Comparison of ENCODE assay signal across 29 mouse cellular contexts in the genomic region with DNA sequence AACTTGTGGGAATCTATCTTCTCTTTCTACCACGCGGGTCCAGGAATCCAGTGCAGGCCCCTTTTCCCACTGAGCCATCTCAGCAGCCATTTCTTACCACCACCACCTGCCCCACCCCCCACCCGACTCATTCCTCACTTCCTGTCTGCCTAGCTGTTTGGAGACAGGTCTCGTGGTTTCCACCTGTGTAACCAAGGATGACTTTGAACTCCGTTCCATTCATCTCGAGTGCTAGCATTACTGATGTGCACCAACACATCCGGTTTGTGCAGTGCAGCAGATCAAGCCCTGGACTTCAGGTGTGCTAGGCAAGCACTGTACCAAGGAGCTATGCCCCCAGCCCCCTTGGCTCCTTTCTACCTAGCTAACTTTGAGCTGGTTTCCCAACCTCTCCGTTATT. TPM values are rescaled to one million over a fixed set of nuclear protein-coding genes. Genes with fewer than 3 reads are reported as not detected.
DNase-seq lines count a peak whose midpoint lies in the region; ATAC-seq lines count a peak whose summit lies in the region.
"Had no signal": no experiment of that assay in that cellular context is flagged by ENCODE, and none has a peak within 500 bp of the region (broad histone marks: within the 10 kb centered on the region; RNA-seq: fewer than 3 reads in every experiment).

No protein-coding gene starts in this region.

- ATAC-seq in megakaryocyte, adult 5-6 weeks (ENCODE audit: poor library complexity, severe bottlenecking): 0 out of 2 replicates have a peak, but pooled peaks have one; percentile 23
- no peak for ATAC-seq in midbrain, embryonic 11.5 days (ENCODE audit: low FRiP score)
- ATAC-seq: hindbrain, embryonic 16.5 days; intestine, postnatal 0 days had no signal

- no peak overlapping the region for H3K9ac ChIP-seq in midbrain, embryonic 11.5 days (ENCODE audit: low read length)
- H3K9ac ChIP-seq: embryonic facial prominence, embryonic 13.5 days; forebrain, embryonic 12.5 days; kidney, embryonic 15.5 days; limb, embryonic 15.5 days; liver, embryonic 15.5 days; lung, embryonic 15.5 days; midbrain, embryonic 12.5 days; neural tube, embryonic 12.5 days had no signal

- peak; percentile 54 for DNase-seq in A20 (ENCODE audit: low read depth, low spot score)
- DNase-seq in CD8-positive naive resting alpha-beta T cell, adult 2 months (ENCODE audit: low read depth in 2 of 2, low spot score in 2 of 2): peak; percentile 43 to 51
- DNase-seq in thymus, postnatal 0 days (ENCODE audit: low spot score): peak; percentile 87
- DNase-seq in kidney, postnatal 4 days: no peak
- DNase-seq in adrenal gland, postnatal 10 days: no peak
- no peak for DNase-seq in ovary, postnatal 10 days (ENCODE audit: low spot score)
- DNase-seq in midbrain, embryonic 11.5 days (ENCODE audit: low spot score, missing footprints): no peak
- DNase-seq: adrenal gland, adult 2 months; cerebellum, adult 11-12 months; cerebellum, postnatal 36 days; embryo, embryonic 11 days; gastrocnemius, adult 2 months; kidney, postnatal 36 days; left cerebral cortex, postnatal 4 days had no signal

- no peaks in the 10 kb centered on the region for H3K27me3 ChIP-seq in midbrain, embryonic 11.5 days (ENCODE audit: control insufficient read depth, insufficient read depth, low read length)
- H3K27me3 ChIP-seq: embryonic facial prominence, embryonic 13.5 days; lung, embryonic 15.5 days had no signal

- no peak overlapping the region for H3K4me2 ChIP-seq in midbrain, embryonic 11.5 days
- H3K4me2 ChIP-seq: embryonic facial prominence, embryonic 13.5 days; forebrain, embryonic 12.5 days; heart, embryonic 11.5 days; kidney, embryonic 15.5 days; limb, embryonic 15.5 days; liver, embryonic 15.5 days; lung, embryonic 15.5 days; midbrain, embryonic 12.5 days; neural tube, embryonic 12.5 days had no signal

- no peaks in the 10 kb centered on the region for H3K36me3 ChIP-seq in midbrain, embryonic 11.5 days (ENCODE audit: control insufficient read depth, insufficient read depth, low read length)
- H3K36me3 ChIP-seq: embryonic facial prominence, embryonic 13.5 days; forebrain, embryonic 12.5 days; hindbrain, embryonic 10.5 days; kidney, embryonic 15.5 days; limb, embryonic 15.5 days; liver, embryonic 15.5 days; lung, embryonic 15.5 days; midbrain, embryonic 12.5 days; neural tube, embryonic 12.5 days had no signal

- no peak overlapping the region for H3K27ac ChIP-seq in midbrain, embryonic 11.5 days (ENCODE audit: low read depth, low read length)
- H3K27ac ChIP-seq: embryonic facial prominence, embryonic 13.5 days; forebrain, embryonic 12.5 days; gastrocnemius, adult 2 months; hindbrain, embryonic 10.5 days; kidney, embryonic 15.5 days; limb, embryonic 15.5 days; liver, embryonic 15.5 days; lung, embryonic 15.5 days; macrophage; midbrain, embryonic 12.5 days; neural tube, embryonic 12.5 days had no signal

- 86% methylated on average over 8 of the region's 8 CpGs for WGBS in midbrain, embryonic 11.5 days

- H3K4me3 ChIP-seq in midbrain, embryonic 11.5 days (ENCODE audit: low read depth, low read length): no peak overlapping the region
- H3K4me3 ChIP-seq: embryonic facial prominence, embryonic 13.5 days; erythroblast, embryonic 14.5 days; forebrain, embryonic 12.5 days; gastrocnemius, adult 2 months; hindbrain, embryonic 10.5 days; kidney, embryonic 15.5 days; limb, embryonic 15.5 days; liver, embryonic 15.5 days; lung, embryonic 15.5 days; midbrain, embryonic 12.5 days; neural tube, embryonic 12.5 days had no signal

- no peaks in the 10 kb centered on the region for H3K9me3 ChIP-seq in midbrain, embryonic 11.5 days (ENCODE audit: control insufficient read depth, low read length)
- H3K9me3 ChIP-seq: embryonic facial prominence, embryonic 13.5 days; forebrain, embryonic 12.5 days; hindbrain, embryonic 10.5 days; kidney, embryonic 15.5 days; limb, embryonic 15.5 days; liver, embryonic 15.5 days; lung, embryonic 15.5 days; midbrain, embryonic 12.5 days had no signal

- no peaks in the 10 kb centered on the region for H3K4me1 ChIP-seq in midbrain, embryonic 11.5 days (ENCODE audit: control insufficient read depth, insufficient read depth, low read length)
- H3K4me1 ChIP-seq: embryonic facial prominence, embryonic 13.5 days; forebrain, embryonic 12.5 days; kidney, embryonic 15.5 days; limb, embryonic 15.5 days; liver, embryonic 15.5 days; lung, embryonic 15.5 days; midbrain, embryonic 12.5 days; neural tube, embryonic 12.5 days had no signal

RNA-seq across cellular contexts. Expression of a gene that starts 6.8 kb away (rescaled TPM):
- total RNA-seq in megakaryocyte, adult 5-6 weeks (2015): 75.1 and 80.4 TPM in 2 replicates
- total RNA-seq in megakaryocyte, adult 5-6 weeks (2017): 25.6 and 58.0 TPM in 2 replicates
- polyA plus RNA-seq in thymus, postnatal 0 days (2015; fragmentation: Nextera tagmentation; extraction: Ambion mirVana): 2.2 and 3.4 TPM in 2 replicates
- total RNA-seq in adrenal gland, postnatal 10 days (2021): 1 to 10 TPM; 2.1 to 2.2 TPM
- polyA plus RNA-seq in midbrain, embryonic 11.5 days (2014; fragmentation: Nextera tagmentation; extraction: Ambion mirVana): 0.28 and 0.48 TPM in 2 replicates

RNA-seq across cellular contexts. Expression of a gene that starts 14.6 kb away (rescaled TPM):
- 26.5 and 26.7 TPM in 2 replicates for total RNA-seq in megakaryocyte, adult 5-6 weeks (2015)
- 24.0 and 24.2 TPM in 2 replicates for total RNA-seq in megakaryocyte, adult 5-6 weeks (2017)
- polyA plus RNA-seq in thymus, postnatal 0 days (2015; fragmentation: Nextera tagmentation; extraction: Ambion mirVana): 49.7 and 54.4 TPM in 2 replicates
- 10 to 100 TPM; 12.9 to 17.3 TPM for total RNA-seq in adrenal gland, postnatal 10 days (2021)
- 13.6 and 14.8 TPM in 2 replicates for polyA plus RNA-seq in midbrain, embryonic 11.5 days (2014; fragmentation: Nextera tagmentation; extraction: Ambion mirVana)

RNA-seq across cellular contexts. Expression of a gene that starts 16.4 kb away (rescaled TPM):
- total RNA-seq in megakaryocyte, adult 5-6 weeks (2015): 0.52 and 0.78 TPM in 2 replicates
- total RNA-seq in megakaryocyte, adult 5-6 weeks (2017): 0.69 and 0.92 TPM in 2 replicates
- polyA plus RNA-seq in thymus, postnatal 0 days (2015; fragmentation: Nextera tagmentation; extraction: Ambion mirVana): 0.16 and 0.19 TPM in 2 replicates
- 10 to 100 TPM; 11.2 to 44.9 TPM for total RNA-seq in adrenal gland, postnatal 10 days (2021)
- polyA plus RNA-seq in midbrain, embryonic 11.5 days (2014; fragmentation: Nextera tagmentation; extraction: Ambion mirVana): 0.30 and 0.55 TPM in 2 replicates
- polyA plus RNA-seq: adrenal gland, adult 2 months had no signal

RNA-seq across cellular contexts. Expression of a gene that starts 28.6 kb away (rescaled TPM):
- 0.80 and 0.91 TPM in 2 replicates for total RNA-seq in megakaryocyte, adult 5-6 weeks (2015)
- total RNA-seq in megakaryocyte, adult 5-6 weeks (2017): 0.29 and 0.81 TPM in 2 replicates
- polyA plus RNA-seq in thymus, postnatal 0 days (2015; fragmentation: Nextera tagmentation; extraction: Ambion mirVana): 0.17 and 0.20 TPM in 2 replicates
- 1 to 10 TPM in 1 of 2 experiments, under 1 TPM in 1; 0.69 to 1.3 TPM for total RNA-seq in adrenal gland, postnatal 10 days (2021)
- polyA plus RNA-seq in midbrain, embryonic 11.5 days (2014; fragmentation: Nextera tagmentation; extraction: Ambion mirVana): 0.60 and 0.63 TPM in 2 replicates

RNA-seq across cellular contexts. Expression of a gene that starts 28.8 kb away (rescaled TPM):
- 0.66 and 1.3 TPM in 2 replicates for total RNA-seq in megakaryocyte, adult 5-6 weeks (2015)
- 0.77 and 0.94 TPM in 2 replicates for total RNA-seq in megakaryocyte, adult 5-6 weeks (2017)
- polyA plus RNA-seq in thymus, postnatal 0 days (2015; fragmentation: Nextera tagmentation; extraction: Ambion mirVana): 0.23 and 1.4 TPM in 2 replicates
- total RNA-seq in adrenal gland, postnatal 10 days (2021): 1 to 10 TPM; 4.8 to 9.6 TPM
- polyA plus RNA-seq in midbrain, embryonic 11.5 days (2014; fragmentation: Nextera tagmentation; extraction: Ambion mirVana): 4.9 and 5.1 TPM in 2 replicates

Comparison
In these comparisons a context has a peak if more than half of its experiments do, and no peak if none do; other contexts are left out.
1. DNase-seq: peak in A20 (single experiment), CD8-positive naive resting alpha-beta T cell, adult 2 months (2 of 2) and thymus, postnatal 0 days (single experiment); none in kidney, postnatal 4 days (0 of 2), adrenal gland, postnatal 10 days (single experiment), ovary, postnatal 10 days (single experiment) and midbrain, embryonic 11.5 days (single experiment).
2. RNA of a gene that starts 6.8 kb away (total RNA-seq): 25.6 to 80.4 TPM in megakaryocyte, adult 5-6 weeks; 2.1 to 2.2 TPM in adrenal gland, postnatal 10 days; every median in the first group is over 4 times any median in the second.
3. RNA of a gene that starts 16.4 kb away (total RNA-seq): 11.2 to 44.9 TPM in adrenal gland, postnatal 10 days; 0.52 to 0.92 TPM in megakaryocyte, adult 5-6 weeks; every median in the first group is over 4 times any median in the second.